Mouse (Mus musculus) testis, postnatal 10 days (tissue): ENCODE results near the gene Soat1.

ENCODE experiments used
- DNase-seq: peaks from one replicate; pipeline ENCODE4 v3.0.0; 2021; ENCODE audit warnings: low spot score

The Soat1 gene

GRCm38 (mm10) chr1:156464963-156465362 lies 9.2 kb downstream of the Soat1 start:
- DNase-seq, result no peak

GRCm38 (mm10) chr1:156463981-156464853 lies 9.9 kb downstream of the Soat1 start:
- no peak for DNase-seq

- no peak for DNase-seq
These were observed 11.7 kb downstream of the Soat1 start for GRCm38 (mm10) chr1:156462273-156462991.

GRCm38 (mm10) chr1:156461036-156461435 lies 13.1 kb downstream of the Soat1 start:
- no peak for DNase-seq

GRCm38 (mm10) chr1:156460216-156460615 lies 13.9 kb downstream of the Soat1 start:
- no peak for DNase-seq

GRCm38 (mm10) chr1:156459690-156460089 lies 14.4 kb downstream of the Soat1 start:
- DNase-seq, result no peak

GRCm38 (mm10) chr1:156458391-156459060 lies 15.6 kb downstream of the Soat1 start:
- no peak for DNase-seq

GRCm38 (mm10) chr1:156455005-156455758 lies 18.9 kb downstream of the Soat1 start:
- DNase-seq, result no peak

- DNase-seq, result no peak
These were observed 19.7 kb downstream of the Soat1 start for GRCm38 (mm10) chr1:156454384-156454783.

- no peak for DNase-seq
These were observed 20.3 kb downstream of the Soat1 start for GRCm38 (mm10) chr1:156453876-156454275.

- no peak for DNase-seq
These were observed 23.7 kb downstream of the Soat1 start for GRCm38 (mm10) chr1:156450478-156450877.

GRCm38 (mm10) chr1:156449691-156450090 lies 24.4 kb downstream of the Soat1 start:
- peak; percentile 58 for DNase-seq

GRCm38 (mm10) chr1:156449089-156449488 lies 25.0 kb downstream of the Soat1 start:
- DNase-seq, result no peak

- DNase-seq, result no peak
These were observed 29.1 kb downstream of the Soat1 start for GRCm38 (mm10) chr1:156445049-156445448.

- no peak for DNase-seq
These were observed 31.4 kb downstream of the Soat1 start for GRCm38 (mm10) chr1:156442776-156443175.

GRCm38 (mm10) chr1:156442266-156442665 lies 31.9 kb downstream of the Soat1 start:
- no peak for DNase-seq

- no peak for DNase-seq
These were observed 36.4 kb downstream of the Soat1 start for GRCm38 (mm10) chr1:156437726-156438125.

- DNase-seq, result no peak
These were observed 37.0 kb downstream of the Soat1 start for GRCm38 (mm10) chr1:156437016-156437708.

- no peak for DNase-seq
These were observed 40.6 kb downstream of the Soat1 start for GRCm38 (mm10) chr1:156433497-156433896.

- no peak for DNase-seq
These were observed 41.6 kb downstream of the Soat1 start for GRCm38 (mm10) chr1:156432498-156432897.

GRCm38 (mm10) chr1:156428434-156428833 lies 45.7 kb downstream of the Soat1 start:
- DNase-seq, result no peak
